Mouse (Mus musculus): ENCODE results near the gene Ecpas.
A peak's percentile ranks its signal among the peaks of the same experiment; 100 is the strongest.

Gene Ecpas

DNA sequence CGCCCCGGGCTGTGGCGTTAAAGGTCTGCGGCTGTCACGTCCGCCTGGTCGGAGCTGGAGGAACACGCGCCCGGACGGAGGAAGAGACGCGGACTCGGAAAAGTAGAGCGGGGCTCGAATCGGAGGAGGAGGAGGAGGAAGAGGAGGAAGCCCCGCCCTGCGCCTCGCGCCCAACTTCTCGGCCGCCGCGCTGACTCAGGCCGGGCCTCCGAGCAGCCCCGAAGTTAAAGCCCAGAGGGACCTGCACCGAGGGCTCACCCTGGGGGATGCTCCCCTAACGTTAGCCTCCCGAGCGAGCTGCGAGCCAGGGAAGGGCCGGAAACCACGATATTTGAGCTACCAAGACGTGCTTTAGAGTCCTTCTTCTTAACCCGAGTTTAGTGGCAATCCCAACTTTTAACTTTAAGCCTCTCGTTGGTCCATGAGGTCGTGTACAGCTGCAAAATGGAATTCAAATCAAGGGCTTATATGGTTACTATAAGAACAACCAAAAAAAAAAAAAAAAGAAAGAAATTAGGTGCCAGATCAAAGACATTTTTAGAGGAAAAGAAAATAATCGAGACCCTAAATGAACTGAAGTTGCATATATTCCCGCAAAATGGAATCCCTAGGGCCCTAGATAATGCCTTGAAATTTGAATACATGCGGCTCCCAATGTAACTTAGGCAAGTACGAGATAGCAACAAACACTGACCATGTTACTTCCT, at the start of gene Ecpas:
TSS of gene Ecpas (minus strand) at position 121 of the 707 bp plus-strand sequence.
- peak in 1 of 2 experiments; percentile 82 for DNase-seq (ENCODE audit: low spot score in 2 of 2)

DNA sequence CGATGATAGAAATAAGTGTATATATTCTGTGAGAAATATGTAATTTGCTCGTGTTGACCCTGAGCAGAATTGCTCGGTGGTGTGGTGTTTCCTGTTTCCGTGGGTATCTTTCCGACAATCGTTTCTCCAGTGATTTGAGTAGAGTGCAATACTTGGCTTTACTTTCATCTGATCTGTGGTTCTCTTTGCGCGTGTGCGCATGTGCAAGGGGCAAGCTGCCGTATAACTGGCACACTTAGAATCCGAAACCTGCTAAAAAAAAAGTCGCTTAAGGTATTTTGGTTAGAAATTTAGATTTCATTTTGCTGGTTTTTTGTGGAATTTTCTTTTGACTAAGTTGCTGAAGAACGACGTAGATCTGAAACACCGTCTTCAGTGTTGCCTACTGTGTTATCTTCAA, 49.2 kb upstream of the Ecpas start:
- DNase-seq (ENCODE audit: low spot score in 2 of 2) = no peak

- no peak for DNase-seq (ENCODE audit: low spot score in 2 of 2)
These were observed 40.1 kb upstream of the Ecpas start for GRCm38 (mm10) chr4:58952630-58953029.

DNA sequence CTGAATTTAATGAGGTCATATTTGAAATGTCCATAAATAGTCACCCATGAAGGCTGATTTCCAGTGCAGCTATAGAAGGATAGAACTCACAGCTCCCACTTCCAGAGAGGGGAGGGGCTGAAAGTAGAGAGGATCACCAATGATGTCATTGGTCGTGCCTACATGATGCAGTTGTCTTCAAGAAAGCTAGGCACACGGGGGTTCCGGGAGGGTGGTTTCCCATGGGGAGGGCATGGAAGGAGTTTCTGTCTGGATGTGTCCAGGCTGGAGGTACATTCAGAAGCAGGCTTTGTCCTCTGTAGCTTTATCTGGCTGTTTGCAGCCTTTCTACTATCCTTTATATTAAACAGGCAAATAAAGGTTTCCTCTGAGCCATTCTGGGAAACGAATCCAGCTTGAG, 35.8 kb upstream of the Ecpas start:
- no peak for DNase-seq (ENCODE audit: low spot score in 2 of 2)

DNA sequence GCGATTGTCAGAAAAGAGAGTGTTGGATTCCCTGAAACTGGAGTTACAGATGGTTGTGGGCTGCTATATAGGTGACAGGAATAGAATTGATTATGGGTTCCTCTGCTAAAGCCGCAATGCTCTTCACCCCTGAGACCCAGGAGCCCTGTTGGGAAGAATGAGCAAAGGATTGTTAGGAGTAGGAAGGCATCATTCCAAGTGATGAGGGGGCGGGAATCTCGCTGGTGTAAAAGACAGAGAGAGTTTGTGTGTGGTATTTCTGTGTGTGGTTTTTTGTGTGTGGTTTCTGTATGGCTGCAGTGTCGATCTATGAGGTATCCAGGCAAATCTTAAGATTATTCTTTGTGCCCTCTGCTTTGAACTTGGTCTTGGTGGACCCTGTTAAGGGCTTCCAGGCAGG, 32.1 kb upstream of the Ecpas start:
- no peak for DNase-seq (ENCODE audit: low spot score in 2 of 2)

DNA sequence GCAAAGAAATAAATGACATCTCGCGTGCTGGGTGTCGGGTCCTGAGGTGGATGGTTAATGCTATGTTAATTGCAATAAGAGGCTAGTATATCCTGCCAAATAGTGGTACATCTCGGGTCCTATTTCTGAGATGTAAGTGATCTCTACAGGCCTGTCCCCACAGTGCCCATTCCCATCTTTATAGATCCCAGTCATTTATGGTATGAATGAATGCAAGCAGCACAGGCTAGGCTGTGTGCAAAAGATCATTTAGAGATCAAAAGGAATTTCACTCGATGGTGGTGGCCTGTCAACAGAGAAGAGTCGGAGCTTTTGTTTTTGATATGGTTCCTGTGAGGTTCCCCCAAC, 31.6 kb upstream of the Ecpas start:
- no peak for DNase-seq (ENCODE audit: low spot score in 2 of 2)

DNA sequence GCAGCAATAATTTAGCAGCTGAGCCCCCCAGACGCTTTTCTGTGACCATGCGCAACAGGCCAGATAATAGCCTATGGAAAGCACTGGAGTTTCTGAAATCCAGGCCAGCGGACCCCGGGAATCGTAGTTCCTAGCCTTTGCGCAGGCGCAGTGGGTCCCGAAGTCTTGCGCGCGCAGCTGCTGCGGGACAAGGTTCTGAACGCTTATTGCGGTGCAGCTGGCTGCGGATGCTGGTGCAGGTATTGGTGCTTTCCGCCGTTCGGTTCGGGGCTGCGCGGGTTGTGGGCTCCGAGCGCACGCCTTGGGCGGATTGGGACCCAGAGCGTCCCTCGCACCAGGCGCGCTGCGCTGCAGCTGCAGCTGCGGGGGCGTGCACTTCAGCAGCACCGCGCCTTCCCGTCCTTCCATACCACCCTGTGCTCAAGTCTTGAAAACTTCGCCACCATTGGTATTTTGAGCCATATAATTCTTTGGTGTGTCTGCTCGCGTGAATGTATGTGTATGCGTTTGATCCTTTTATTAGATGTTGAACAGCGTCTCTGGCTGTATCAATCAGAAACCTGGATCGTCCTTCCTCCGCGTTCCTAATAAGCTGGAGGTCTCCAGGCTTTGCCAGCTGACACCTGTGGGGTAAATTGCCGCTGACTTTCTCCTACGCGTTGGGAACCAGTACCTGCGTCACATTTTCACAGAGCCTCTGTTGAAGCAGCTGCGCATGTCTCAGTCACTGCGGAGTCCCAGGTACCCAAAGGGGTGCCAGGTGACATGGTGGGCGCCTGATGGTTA, 31.1 kb upstream of the Ecpas start, which contains the start of gene Zkscan16:
TSS of gene Zkscan16 (plus strand) at position 209 of the 786 bp plus-strand sequence.
- peak; percentile 80 to 84 for DNase-seq (ENCODE audit: low spot score in 2 of 2)

DNA sequence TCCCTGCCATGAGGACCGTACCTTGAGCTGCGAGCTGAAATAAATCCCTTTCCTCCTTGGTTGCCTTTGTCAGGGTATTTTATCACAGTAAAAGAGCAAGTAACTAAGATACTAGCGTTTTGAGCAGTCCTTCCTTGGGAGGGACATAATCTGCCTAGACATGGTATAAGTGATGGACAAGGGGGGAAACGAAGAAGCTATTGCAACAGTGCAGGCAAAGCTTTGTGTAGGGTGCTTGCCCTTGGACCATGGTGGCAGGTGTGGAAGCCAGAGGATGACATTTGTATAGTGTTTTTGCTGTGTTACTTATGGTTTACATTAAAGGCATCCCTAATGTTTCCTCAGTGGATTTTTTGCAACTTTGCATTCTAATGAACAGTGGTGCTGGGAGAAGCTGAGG, 30.4 kb upstream of the Ecpas start:
- DNase-seq (ENCODE audit: low spot score in 2 of 2) = no peak

- DNase-seq (ENCODE audit: low spot score in 2 of 2) = no peak
These were observed 29.1 kb upstream of the Ecpas start for GRCm38 (mm10) chr4:58941638-58942037.

DNA sequence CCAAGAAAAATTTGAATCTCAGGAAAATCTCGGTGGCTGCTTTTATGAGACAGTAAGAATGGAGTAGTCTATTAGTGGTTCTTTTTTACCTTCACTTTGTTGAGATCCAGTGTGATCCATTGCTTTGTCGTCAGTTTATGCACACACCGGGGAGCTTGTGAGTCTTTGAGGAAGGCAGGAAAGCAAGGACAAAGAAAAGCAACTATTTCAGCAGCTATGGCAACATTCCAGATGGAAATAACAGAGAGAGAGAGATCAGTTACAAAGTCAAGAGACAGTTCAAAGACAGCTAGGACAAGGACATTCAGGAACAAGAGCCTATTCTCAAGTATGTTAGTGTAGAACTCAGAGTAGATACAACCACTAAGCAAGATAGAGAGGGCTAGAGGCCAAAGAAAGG, 23.3 kb upstream of the Ecpas start:
- DNase-seq (ENCODE audit: low spot score in 2 of 2) = no peak

DNA sequence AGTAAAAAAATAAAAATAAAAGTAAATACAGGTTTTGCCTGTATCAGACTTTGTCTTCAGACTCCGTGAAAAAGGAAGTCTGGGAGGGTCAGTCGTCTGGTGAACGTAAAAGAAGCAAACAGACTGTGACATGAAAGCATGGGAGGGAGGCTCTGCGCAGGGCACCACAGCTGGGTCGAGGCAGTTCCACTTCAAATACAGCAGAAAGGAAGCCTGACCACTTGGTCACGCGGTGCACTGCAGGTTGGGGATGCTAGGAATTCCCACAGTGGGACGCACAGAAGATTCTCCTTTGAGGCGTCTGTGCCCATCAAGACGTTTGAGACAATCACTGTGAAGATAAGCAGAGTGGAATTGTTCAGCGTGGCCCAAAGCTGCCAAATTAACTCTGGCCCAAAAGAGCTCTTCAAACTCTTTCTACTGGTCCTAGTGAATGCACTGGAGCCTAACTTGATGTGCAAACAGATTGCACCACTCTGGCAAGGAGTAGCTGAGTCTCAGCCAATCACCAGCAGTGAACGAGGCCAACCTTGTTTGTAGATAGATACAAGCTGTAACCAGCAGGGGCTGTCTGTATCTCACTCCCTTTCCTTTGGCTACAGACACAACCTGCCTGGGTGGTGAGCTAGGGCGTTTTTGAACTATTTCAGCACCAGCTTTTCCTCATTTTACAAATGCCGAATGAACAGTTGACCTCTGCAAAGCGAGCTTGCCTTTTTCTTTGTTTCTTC, 22.4 kb upstream of the Ecpas start:
- DNase-seq (ENCODE audit: low spot score in 2 of 2) = peak in 1 of 2 experiments; percentile 44

- DNase-seq (ENCODE audit: low spot score in 2 of 2) = no peak
These were observed 21.8 kb upstream of the Ecpas start for GRCm38 (mm10) chr4:58934308-58934707.

DNA sequence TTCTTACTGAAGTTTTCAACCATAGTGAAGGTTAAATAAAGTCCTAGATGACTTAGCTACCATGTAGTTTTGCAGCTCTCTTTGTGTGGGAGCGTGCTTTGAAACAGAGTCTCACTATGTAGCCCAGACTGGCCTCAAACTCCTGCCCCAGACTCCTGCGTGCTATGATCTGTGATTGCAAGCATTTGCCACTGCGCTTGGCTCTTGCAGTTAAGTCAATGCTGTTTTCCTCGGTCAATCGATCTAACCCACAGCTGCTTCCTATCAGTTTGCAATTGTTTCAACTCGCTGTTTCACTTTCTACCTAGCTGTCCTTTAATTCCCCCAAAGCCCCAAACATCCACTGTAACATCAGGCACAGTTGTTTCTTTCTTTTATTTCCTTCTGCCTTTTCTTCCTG, 20.0 kb upstream of the Ecpas start:
- DNase-seq (ENCODE audit: low spot score in 2 of 2) = no peak

GRCm38 (mm10) chr4:58927661-58928060, 15.1 kb upstream of the Ecpas start:
- no peak for DNase-seq (ENCODE audit: low spot score in 2 of 2)

DNA sequence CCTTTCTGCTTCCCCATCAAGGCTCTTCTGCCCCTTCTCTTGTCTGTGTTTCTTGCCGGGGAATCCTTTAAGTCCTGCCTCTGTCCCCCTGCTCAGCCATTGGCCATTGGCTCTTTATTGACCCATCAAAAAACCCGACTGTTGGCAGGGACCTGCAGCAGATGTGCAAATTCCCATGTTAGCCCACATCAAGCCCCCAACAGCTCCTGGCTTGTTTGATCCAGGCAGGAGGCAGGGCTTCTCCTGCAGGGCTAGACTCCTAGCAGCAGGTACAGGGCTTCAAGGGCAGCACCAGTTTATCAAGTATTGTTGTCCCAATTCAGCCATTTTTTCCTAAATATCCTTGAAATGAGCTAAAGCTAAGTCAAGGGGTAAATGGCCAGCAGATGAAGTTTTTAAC, 13.6 kb upstream of the Ecpas start:
- no peak for DNase-seq (ENCODE audit: low spot score in 2 of 2)

DNA sequence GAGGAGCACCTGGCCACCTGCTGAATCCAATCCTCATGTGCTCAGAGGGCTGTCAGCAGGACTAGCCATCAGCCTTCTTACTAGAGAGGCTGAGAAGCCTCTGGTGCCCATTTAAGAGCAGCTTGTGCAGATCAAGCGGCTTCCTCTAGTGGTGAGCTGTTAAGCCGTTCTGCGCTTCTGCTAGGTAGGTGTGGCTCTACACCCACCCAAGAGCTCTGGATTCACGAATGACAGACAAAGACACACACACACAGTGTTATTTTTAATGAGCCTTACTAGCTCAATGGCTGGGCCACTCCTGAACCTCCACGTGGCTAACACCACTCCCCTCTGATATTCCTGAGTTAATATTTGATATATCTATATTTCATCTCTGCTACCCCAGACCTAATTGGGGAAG, 13.1 kb upstream of the Ecpas start:
- no peak for DNase-seq (ENCODE audit: low spot score in 2 of 2)

- DNase-seq (ENCODE audit: low spot score in 2 of 2) = no peak
These were observed 11.4 kb upstream of the Ecpas start for GRCm38 (mm10) chr4:58923933-58924332.

- DNase-seq (ENCODE audit: low spot score in 2 of 2) = no peak
These were observed 2.7 kb upstream of the Ecpas start for GRCm38 (mm10) chr4:58915081-58915826.

- DNase-seq (ENCODE audit: low spot score in 2 of 2) = no peak
These were observed 932 bp upstream of the Ecpas start for GRCm38 (mm10) chr4:58913336-58914026.

DNA sequence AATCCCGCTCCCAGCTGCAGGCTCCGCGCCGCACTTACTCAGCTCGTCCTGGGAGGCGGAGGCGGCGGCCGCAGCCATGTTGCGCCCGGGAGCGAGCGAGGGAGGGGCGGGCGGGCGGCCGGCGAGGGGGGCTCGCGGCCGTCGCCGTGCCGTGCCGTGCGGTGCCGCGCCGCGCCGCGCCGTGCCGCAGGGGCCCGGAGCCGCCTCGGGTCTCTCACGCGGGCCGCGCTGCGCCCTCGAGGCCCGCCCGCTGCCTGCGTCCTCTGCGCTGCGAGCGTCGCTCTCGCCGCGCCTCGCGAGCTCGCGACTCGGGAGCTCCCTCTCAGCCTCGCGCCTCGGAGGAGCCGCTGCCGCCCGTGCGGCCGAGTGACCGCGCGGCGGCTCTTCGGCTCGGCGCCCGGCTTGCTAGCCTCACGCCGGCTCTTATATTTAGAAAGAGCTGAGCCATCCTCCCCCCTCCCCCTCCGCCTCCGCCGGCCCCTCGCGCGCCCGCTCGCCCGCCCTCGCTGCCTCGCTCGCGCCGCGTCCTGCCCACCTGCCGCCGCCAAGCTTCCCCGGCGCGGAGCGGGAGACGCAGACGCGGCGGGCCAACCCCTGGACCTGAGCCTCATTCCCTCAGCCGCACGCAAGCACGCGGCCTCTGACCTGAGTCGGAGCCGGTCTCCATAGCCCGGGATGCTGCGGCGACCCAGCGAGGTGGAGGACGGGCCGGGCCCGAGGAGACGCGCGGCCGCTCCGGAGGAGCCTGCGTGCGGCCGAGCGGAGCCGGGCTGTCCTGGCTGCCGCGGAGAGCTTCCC, 519 bp downstream of the Ecpas start:
- peak; percentile 64 to 73 for DNase-seq (ENCODE audit: low spot score in 2 of 2)

Measured in urinary bladder, postnatal 4 days (tissue).